Mouse (Mus musculus): ENCODE results near the gene Spry1. TPM values are rescaled to one million over a fixed set of nuclear protein-coding genes. Genes with fewer than 3 reads are reported as not detected.

Gene Spry1
- total RNA-seq, 1 experiment from 2014 or later: 29.6 TPM

Other genes with a start within 250 kb of the Spry1 start
- 114 and 219 TPM in 2 replicates for gene Spata5, start 220.1 kb upstream of the Spry1 start, total RNA-seq (2017)
- gene Nudt6, start 219.7 kb upstream of the Spry1 start, total RNA-seq (2017): 28.1 and 34.9 TPM in 2 replicates
- gene Gm5148, start 84.5 kb downstream of the Spry1 start, total RNA-seq (2017): 35.9 and 44.8 TPM in 2 replicates